Mouse (Mus musculus): ENCODE results near the gene Birc5.

DNA sequence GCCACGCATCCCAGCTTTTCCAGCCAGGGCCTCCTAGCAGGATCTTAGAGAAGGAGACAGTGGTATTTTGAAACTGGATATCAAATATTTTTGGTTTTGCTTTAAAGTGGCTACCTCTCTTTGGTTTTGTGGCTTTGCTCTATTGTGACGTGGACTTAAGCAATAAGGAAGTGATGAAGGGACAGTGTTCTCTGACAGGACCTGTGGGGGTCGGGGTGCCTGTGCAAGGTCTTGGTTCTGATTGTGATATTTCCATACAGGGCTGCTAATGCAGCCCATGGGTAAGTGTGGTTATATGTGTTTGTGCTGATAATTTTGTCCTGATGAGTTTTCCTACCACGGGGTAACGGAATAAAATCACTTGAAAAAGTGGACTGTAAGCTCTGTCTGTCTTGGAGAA is 6.3 kb downstream of the Birc5 start:
- no peak for TF ChIP-seq CTCF (IDR thresholded peaks at IDR 0.05; ENCODE audit: extremely low read depth, insufficient read depth, insufficient read length, insufficient replicate concordance)
- TF ChIP-seq POLR2A (IDR thresholded peaks at IDR 0.05; ENCODE audit: low read depth, low read length), result no peak

Data from spleen, adult 2 months (tissue).